Mouse (Mus musculus) heart, postnatal 0 days (tissue): Measurements from ENCODE around the gene Sypl. TPM values are rescaled to one million over a fixed set of nuclear protein-coding genes. Genes with fewer than 3 reads are reported as not detected.

ENCODE experiments used
- ATAC-seq: fragments of 200-750 bp; cut with Nextera tagmentation; 2 replicates; pipeline ENCODE4 v1.8.0; 2017; ENCODE audit warnings: low read depth, moderate number of reproducible peaks, moderate library complexity; ENCODE audit not compliant: insufficient read depth
- DNase-seq: peaks from one replicate; pipeline ENCODE4 v3.0.0-alpha.2; 2016; ENCODE audit warnings: low spot score
- H3K27ac ChIP-seq: fragments of 300-500 bp; sonication (generic); 2 replicates; pipeline ENCODE4 v1.5.1; 2014; ENCODE audit warnings: low read depth, mild to moderate bottlenecking
- H3K27me3 ChIP-seq: fragments of 300-500 bp; sonication (generic); 2 replicates; pipeline ENCODE4 v1.6.1; 2014; ENCODE audit warnings: low read length, mixed read lengths; ENCODE audit not compliant: control insufficient read depth, insufficient read depth
- H3K36me3 ChIP-seq: fragments of 300-500 bp; sonication (generic); replicated peaks from 2 replicates; pipeline ENCODE4 v1.6.1; 2014; ENCODE audit warnings: low read length, mixed read lengths; ENCODE audit not compliant: control insufficient read depth, insufficient read depth
- H3K4me1 ChIP-seq: fragments of 300-500 bp; sonication (generic); 2 replicates; pipeline ENCODE4 v1.6.1; 2014; ENCODE audit warnings: antibody characterized with exemption; ENCODE audit not compliant: control insufficient read depth, insufficient read depth
- H3K4me2 ChIP-seq: fragments of 300-500 bp; sonication (generic); 2 replicates; pipeline ENCODE4 v1.6.1; 2014; ENCODE audit warnings: low read depth, mild to moderate bottlenecking, low read length, moderate library complexity
- H3K4me3 ChIP-seq: fragments of 300-500 bp; sonication (generic); 2 replicates; pipeline ENCODE4 v1.5.1; 2014; ENCODE audit warnings: low read depth, low read length
- H3K9ac ChIP-seq: fragments of 300-500 bp; sonication (generic); replicated peaks from 2 replicates; pipeline ENCODE4 v1.6.1; 2014; ENCODE audit warnings: low read depth, low read length, mixed read lengths
- H3K9me3 ChIP-seq: fragments of 300-500 bp; sonication (generic); replicated peaks from 2 replicates; pipeline ENCODE4 v1.6.1; 2016; ENCODE audit warnings: low read length; ENCODE audit not compliant: control insufficient read depth
- CTCF ChIP-seq: IDR thresholded peaks from 2 replicates; pipeline ENCODE4 v1.5.1; 2016; ENCODE audit warnings: antibody characterized with exemption, control low read depth, low read depth
- EP300 ChIP-seq: IDR thresholded peaks from 2 replicates; pipeline ENCODE4 v1.6.1; 2016; ENCODE audit warnings: antibody characterized with exemption, low read depth
- WGBS: fragments of 180-500 bp; shearing (Covaris S2); extraction: QIAGEN DNeasy Blood & Tissue Kit; methylation state at CpG from one replicate; pipeline ENCODE4 v1.1.7; 2014; 5-methylcytosine and 5-hydroxymethylcytosine counted together
- polyA plus RNA-seq: library from polyadenylated mRNA; unstranded; fragments of >200 nt; fragmentation: Nextera tagmentation; extraction: Ambion mirVana; gene quantifications from 2 replicates; pipeline ENCODE4 v1.2.1, GENCODE M21; 2015
- total RNA-seq: library from RNA; depleted of rRNA; stranded (reverse); fragments of >200 nt; gene quantifications from 2 replicates; pipeline ENCODE4 v1.2.3, GENCODE M21; 2014; ENCODE audit warnings: low replicate concordance

Gene Sypl
- total and polyA plus RNA-seq, 2 experiments from 2014 or later: 45.0 to 91.1 TPM

- Histone ChIP-seq H3K9me3 (no peaks in the 10 kb centered on the region), H3K4me3 (no peak overlapping the region), H3K36me3 (no peaks in the 10 kb centered on the region), H3K4me1 (no peaks in the 10 kb centered on the region), H3K9ac (no peak overlapping the region), H3K27ac (no peak overlapping the region), H3K27me3 (no peaks in the 10 kb centered on the region), H3K4me2 (no peak overlapping the region)
- TF ChIP-seq EP300: no peak
- 61% methylated on average over 7 of the region's 7 CpGs for WGBS
- no peak for DNase-seq
- no peak for ATAC-seq
Measured at GRCm38 (mm10) chr12:33014050-33014796, 60.5 kb downstream of the Sypl start.

DNA sequence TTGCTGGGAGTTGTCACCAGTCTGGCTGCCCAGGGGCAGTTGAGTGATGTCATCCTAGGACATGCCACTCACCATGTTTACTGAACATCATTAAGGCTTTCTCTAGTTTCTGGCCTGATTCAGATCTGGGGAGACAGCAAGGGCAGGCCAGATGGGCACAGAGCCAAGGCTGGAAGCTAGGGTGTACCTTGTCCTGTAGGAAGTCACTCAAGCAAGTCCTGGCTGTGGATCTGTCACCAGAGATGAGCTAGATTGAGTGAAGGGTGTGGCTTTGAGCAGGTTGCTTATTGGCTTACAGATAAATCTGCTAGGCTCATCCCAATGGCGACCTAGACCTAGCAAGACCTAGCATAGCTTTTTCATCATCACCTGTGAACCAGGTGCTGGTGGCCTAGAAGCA is 61.4 kb downstream of the Sypl start:
- WGBS: 67% methylated on average over 1 of the region's 1 CpGs
- Histone ChIP-seq H3K27ac (no peak overlapping the region), H3K4me1 (no peaks in the 10 kb centered on the region), H3K4me3 (no peak overlapping the region), H3K9me3 (no peaks in the 10 kb centered on the region), H3K9ac (no peak overlapping the region), H3K36me3 (no peaks in the 10 kb centered on the region), H3K4me2 (no peak overlapping the region), H3K27me3 (no peaks in the 10 kb centered on the region)
- ATAC-seq (no peak), DNase-seq (no peak)
- TF ChIP-seq EP300 (no peak), CTCF (no peak)

DNA sequence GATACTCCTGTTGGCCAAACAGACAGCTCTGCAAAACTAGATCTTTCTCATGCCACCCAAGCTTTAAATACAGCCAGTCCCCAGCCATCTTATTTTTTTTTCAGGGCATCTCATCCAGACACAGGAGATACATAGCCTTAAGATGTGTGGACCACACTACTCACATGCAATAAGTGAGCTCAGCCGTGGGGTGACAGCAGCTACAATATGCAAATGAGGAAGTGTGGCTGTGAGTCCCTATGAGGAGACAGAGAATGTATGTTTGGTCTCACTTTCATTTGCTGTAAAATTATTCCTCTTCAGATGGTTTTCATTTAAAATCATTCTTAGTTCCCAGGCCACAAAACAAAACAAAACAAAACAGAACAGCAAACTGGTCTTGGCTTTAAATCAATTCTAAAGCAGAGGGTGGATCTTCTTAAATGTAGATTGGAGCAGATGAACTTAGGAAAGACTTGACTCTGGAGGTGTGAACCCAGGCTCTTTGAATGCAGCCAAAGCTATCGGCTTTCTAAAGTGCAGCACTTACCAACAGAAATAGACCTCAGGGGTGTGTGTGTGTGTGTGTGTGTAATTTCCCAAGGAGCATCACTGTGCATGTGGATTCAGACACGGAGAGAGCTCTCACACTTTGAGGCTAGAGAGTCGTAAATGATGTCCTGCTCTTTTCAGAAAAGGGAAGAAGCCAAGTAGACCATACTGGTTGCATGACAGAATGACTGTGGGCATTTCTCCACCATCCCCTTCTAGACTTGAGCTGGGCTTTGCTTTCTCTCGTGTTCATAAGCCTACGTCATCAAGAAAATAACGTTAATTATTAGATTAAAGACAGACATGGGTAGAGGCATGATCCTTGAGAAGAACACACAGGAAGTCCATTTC is 63.4 kb downstream of the Sypl start:
- ATAC-seq: no peak
- Histone ChIP-seq H3K27ac (no peak overlapping the region), H3K4me1 (no peaks in the 10 kb centered on the region), H3K36me3 (no peaks in the 10 kb centered on the region), H3K9ac (no peak overlapping the region), H3K9me3 (no peaks in the 10 kb centered on the region), H3K4me2 (no peak overlapping the region), H3K4me3 (no peak overlapping the region), H3K27me3 (no peaks in the 10 kb centered on the region)
- no peak for DNase-seq
- TF ChIP-seq CTCF (no peak), EP300 (no peak)
- WGBS: 59% methylated on average over 7 of the region's 7 CpGs

- no peaks in the 10 kb centered on the region for H3K4me1 ChIP-seq
- TF ChIP-seq EP300 (no peak), CTCF (no peak)
- H3K9ac ChIP-seq: no peak overlapping the region
- H3K36me3 ChIP-seq: no peaks in the 10 kb centered on the region
- H3K4me2 ChIP-seq: no peak overlapping the region
- H3K27me3 ChIP-seq: no peaks in the 10 kb centered on the region
- 56% methylated on average over 4 of the region's 4 CpGs for WGBS
- no peak overlapping the region for H3K4me3 ChIP-seq
- no peak overlapping the region for H3K27ac ChIP-seq
- H3K9me3 ChIP-seq: no peaks in the 10 kb centered on the region
- no peak for ATAC-seq
- no peak for DNase-seq
Measured at GRCm38 (mm10) chr12:33018601-33019000, 64.9 kb downstream of the Sypl start.

GRCm38 (mm10) chr12:33020011-33020410 is 66.3 kb downstream of the Sypl start:
- no peak for ATAC-seq

More at GRCm38 (mm10) chr12:33020011-33020410, 66.3 kb downstream of the Sypl start:
- TF ChIP-seq EP300 (no peak), CTCF (no peak)
- Histone ChIP-seq H3K4me3 (no peak overlapping the region), H3K4me2 (no peak overlapping the region), H3K27me3 (no peaks in the 10 kb centered on the region), H3K9ac (no peak overlapping the region), H3K36me3 (no peaks in the 10 kb centered on the region), H3K4me1 (no peaks in the 10 kb centered on the region), H3K9me3 (no peaks in the 10 kb centered on the region), H3K27ac (no peak overlapping the region)
- 83% methylated on average over 5 of the region's 6 CpGs for WGBS
- DNase-seq: no peak
